In the genomic region with DNA sequence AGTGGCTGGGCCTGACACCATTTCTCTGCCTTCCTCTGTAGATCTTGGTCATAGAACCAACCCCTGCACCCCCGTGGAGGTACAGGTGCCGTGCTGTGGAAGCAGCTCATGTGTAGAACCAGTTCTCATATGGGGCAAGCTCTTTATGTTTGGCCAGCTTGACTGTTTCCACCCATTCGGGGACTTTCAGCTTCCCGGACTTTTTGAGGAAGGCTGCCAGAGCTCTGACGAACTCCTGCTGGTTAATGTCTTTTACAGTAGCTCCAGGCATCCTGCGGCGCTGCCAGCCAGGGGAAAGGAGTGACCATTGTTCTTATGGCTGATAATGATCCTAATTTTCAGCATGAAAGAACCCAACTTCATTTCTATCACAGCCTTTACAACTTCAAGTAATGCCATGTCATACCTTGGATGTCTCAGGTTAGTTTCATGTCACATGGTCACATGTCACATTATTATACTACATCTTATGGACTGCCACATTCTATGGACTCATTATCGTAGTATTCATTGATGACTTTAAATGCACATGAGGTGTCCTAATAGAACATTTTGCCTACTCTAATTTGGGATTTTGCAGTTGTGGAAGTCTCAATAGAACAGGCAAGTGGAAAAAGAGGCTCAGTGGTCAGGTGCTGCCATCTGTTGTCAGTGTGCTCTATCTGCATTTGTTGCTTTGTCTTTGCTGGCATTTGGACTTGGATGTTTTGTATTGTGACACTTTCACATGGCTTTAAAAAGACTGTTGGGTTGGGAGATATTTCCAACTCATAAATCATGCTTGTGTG, we compare ENCODE assay signal across 8 mouse cellular contexts. TPM values are rescaled to one million over a fixed set of nuclear protein-coding genes. Genes with fewer than 3 reads are reported as not detected.
DNase-seq lines count a peak whose midpoint lies in the region; ATAC-seq and TF ChIP-seq lines count a peak whose summit lies in the region.

No protein-coding gene starts in this region.

- H3K9me3 ChIP-seq in midbrain, embryonic 11.5 days (ENCODE audit: control insufficient read depth, low read length): no peaks in the 10 kb centered on the region
- H3K9me3 ChIP-seq in midbrain, embryonic 16.5 days (replicated peaks; ENCODE audit: control insufficient read depth, low read length, poor library complexity, severe bottlenecking): no peaks in the 10 kb centered on the region

- no peaks in the 10 kb centered on the region for H3K27me3 ChIP-seq in midbrain, embryonic 11.5 days (ENCODE audit: control insufficient read depth, insufficient read depth, low read length)
- no peaks in the 10 kb centered on the region for H3K27me3 ChIP-seq in midbrain, embryonic 16.5 days (ENCODE audit: control insufficient read depth, insufficient read depth, low read depth, low read length)

- no peaks in the 10 kb centered on the region for H3K36me3 ChIP-seq in midbrain, embryonic 11.5 days (ENCODE audit: control insufficient read depth, insufficient read depth, low read length)
- no peaks in the 10 kb centered on the region for H3K36me3 ChIP-seq in midbrain, embryonic 16.5 days (ENCODE audit: control insufficient read depth, insufficient read depth, low read length)

- 53% methylated on average over 8 of the region's 8 CpGs for WGBS in midbrain, embryonic 11.5 days
- 46% methylated on average over 8 of the region's 8 CpGs for WGBS in midbrain, embryonic 16.5 days

- no peak overlapping the region for H3K9ac ChIP-seq in midbrain, embryonic 11.5 days (ENCODE audit: low read length)
- no peak overlapping the region for H3K9ac ChIP-seq in midbrain, embryonic 16.5 days (ENCODE audit: low read depth, low read length)

- H3K4me1 ChIP-seq in midbrain, embryonic 11.5 days (ENCODE audit: control insufficient read depth, insufficient read depth, low read length): peaks cover 5% of the 10 kb centered on the region; the same call in 1 of the 2 replicates
- H3K4me1 ChIP-seq in midbrain, embryonic 16.5 days (ENCODE audit: control insufficient read depth, insufficient read depth, low read length): peaks cover 4% of the 10 kb centered on the region

- no peak for TF ChIP-seq POLR2A in brain, embryonic 14.5 days (IDR thresholded peaks at IDR 0.05; ENCODE audit: borderline replicate concordance, extremely low read depth, insufficient read depth, insufficient read length, poor library complexity, severe bottlenecking)

- DNase-seq in midbrain, embryonic 11.5 days (ENCODE audit: low spot score, missing footprints): peak; percentile 88
- DNase-seq in ES-CJ7 (ENCODE audit: low read depth, low spot score): peak; percentile 71
- DNase-seq in brain, embryonic 14.5 days (ENCODE audit: low read depth): peak; percentile 86
- DNase-seq in frontal cortex, postnatal 36 days (ENCODE audit: low spot score in 2 of 2): peak; percentile 38 to 53
- DNase-seq in layer of hippocampus, adult 2 months (ENCODE audit: low spot score in 2 of 2): peak; percentile 42 to 64

- peak; percentile 82 for TF ChIP-seq CTCF in brain, embryonic 14.5 days (IDR thresholded peaks at IDR 0.05; ENCODE audit: borderline replicate concordance, extremely low read depth, insufficient read depth, insufficient read length)
- TF ChIP-seq CTCF in layer of hippocampus, adult 2 months (conservative IDR thresholded peaks at IDR 0.05): peak; percentile 97

- no peak overlapping the region for H3K4me3 ChIP-seq in midbrain, embryonic 11.5 days (ENCODE audit: low read depth, low read length)
- H3K4me3 ChIP-seq in midbrain, embryonic 16.5 days (ENCODE audit: low read depth, low read length): no peak overlapping the region
- H3K4me3 ChIP-seq in layer of hippocampus, adult 2 months: no peak overlapping the region

- H3K27ac ChIP-seq in midbrain, embryonic 11.5 days (ENCODE audit: low read depth, low read length): no peak overlapping the region
- no peak overlapping the region for H3K27ac ChIP-seq in midbrain, embryonic 16.5 days (ENCODE audit: low read length)
- no peak overlapping the region for H3K27ac ChIP-seq in layer of hippocampus, adult 2 months

- H3K4me2 ChIP-seq in midbrain, embryonic 11.5 days: no peak overlapping the region
- no peak overlapping the region for H3K4me2 ChIP-seq in midbrain, embryonic 16.5 days (ENCODE audit: low read length)

- ATAC-seq in midbrain, embryonic 11.5 days (ENCODE audit: low FRiP score): no peak
- ATAC-seq in midbrain, embryonic 16.5 days: no peak
- peak; percentile 34 for ATAC-seq in megakaryocyte, adult 5-6 weeks (ENCODE audit: poor library complexity, severe bottlenecking)
- ATAC-seq in megakaryocyte-erythroid progenitor cell, adult 5-6 weeks (replicated peaks; ENCODE audit: low FRiP score, low TSS enrichment, poor library complexity, severe bottlenecking): no peak

RNA-seq across cellular contexts. Expression of a gene that starts 3.1 kb away (rescaled TPM):
- 15.7 and 15.9 TPM in 2 replicates for polyA plus RNA-seq in midbrain, embryonic 11.5 days (2014; fragmentation: Nextera tagmentation; extraction: Ambion mirVana)
- polyA plus RNA-seq in midbrain, embryonic 16.5 days (2015; fragmentation: Nextera tagmentation; extraction: Ambion mirVana): 24.8 and 27.4 TPM in 2 replicates
- polyA plus RNA-seq in brain, embryonic 14.5 days (2012; rRNA removed): 10.3 and 19.4 TPM in 2 replicates
- 10 to 100 TPM; 40.2 to 41.7 TPM for total RNA-seq in layer of hippocampus, adult 2 months (2021)
- 15.8 and 17.0 TPM in 2 replicates for total RNA-seq in megakaryocyte, adult 5-6 weeks (2015)
- total RNA-seq in megakaryocyte, adult 5-6 weeks (2017): 17.4 and 19.8 TPM in 2 replicates
- 12.4 and 18.5 TPM in 2 replicates for total RNA-seq in megakaryocyte-erythroid progenitor cell, adult 5-6 weeks (2014; fragmentation: Nextera tagmentation)
- total RNA-seq in megakaryocyte-erythroid progenitor cell, adult 5-6 weeks (2017): 12.6 and 19.5 TPM in 2 replicates

RNA-seq across cellular contexts. Expression of a gene that starts 3.8 kb away (rescaled TPM):
- polyA plus RNA-seq in midbrain, embryonic 11.5 days (2014; fragmentation: Nextera tagmentation; extraction: Ambion mirVana): not detected in 2 replicates
- not detected in 2 replicates for polyA plus RNA-seq in midbrain, embryonic 16.5 days (2015; fragmentation: Nextera tagmentation; extraction: Ambion mirVana)
- 0.05 TPM in 1 of 2 replicates, not detected in the other for polyA plus RNA-seq in brain, embryonic 14.5 days (2012; rRNA removed)
- total RNA-seq in layer of hippocampus, adult 2 months (2021): not detected
- not detected in 2 replicates for total RNA-seq in megakaryocyte, adult 5-6 weeks (2015)
- total RNA-seq in megakaryocyte, adult 5-6 weeks (2017): not detected in 2 replicates
- not detected in 2 replicates for total RNA-seq in megakaryocyte-erythroid progenitor cell, adult 5-6 weeks (2014; fragmentation: Nextera tagmentation)
- total RNA-seq in megakaryocyte-erythroid progenitor cell, adult 5-6 weeks (2017): not detected in 2 replicates

RNA-seq across cellular contexts. Expression of a gene that starts 26.4 kb away (rescaled TPM):
- polyA plus RNA-seq in midbrain, embryonic 11.5 days (2014; fragmentation: Nextera tagmentation; extraction: Ambion mirVana): not detected in 2 replicates
- polyA plus RNA-seq in midbrain, embryonic 16.5 days (2015; fragmentation: Nextera tagmentation; extraction: Ambion mirVana): not detected in 2 replicates
- polyA plus RNA-seq in brain, embryonic 14.5 days (2012; rRNA removed): not detected in 2 replicates
- total RNA-seq in layer of hippocampus, adult 2 months (2021): not detected
- not detected in 2 replicates for total RNA-seq in megakaryocyte, adult 5-6 weeks (2015)
- not detected in 2 replicates for total RNA-seq in megakaryocyte, adult 5-6 weeks (2017)
- not detected in 2 replicates for total RNA-seq in megakaryocyte-erythroid progenitor cell, adult 5-6 weeks (2014; fragmentation: Nextera tagmentation)
- not detected in 2 replicates for total RNA-seq in megakaryocyte-erythroid progenitor cell, adult 5-6 weeks (2017)

RNA-seq across cellular contexts. Expression of a gene that starts 32.3 kb away (rescaled TPM):
- 16.4 and 16.6 TPM in 2 replicates for polyA plus RNA-seq in midbrain, embryonic 11.5 days (2014; fragmentation: Nextera tagmentation; extraction: Ambion mirVana)
- 23.5 and 24.7 TPM in 2 replicates for polyA plus RNA-seq in midbrain, embryonic 16.5 days (2015; fragmentation: Nextera tagmentation; extraction: Ambion mirVana)
- polyA plus RNA-seq in brain, embryonic 14.5 days (2012; rRNA removed): 21.1 and 27.7 TPM in 2 replicates
- total RNA-seq in layer of hippocampus, adult 2 months (2021): 10 to 100 TPM; 60.0 to 63.8 TPM
- total RNA-seq in megakaryocyte, adult 5-6 weeks (2015): 22.0 and 22.7 TPM in 2 replicates
- total RNA-seq in megakaryocyte, adult 5-6 weeks (2017): 18.7 and 19.6 TPM in 2 replicates
- 23.7 and 28.4 TPM in 2 replicates for total RNA-seq in megakaryocyte-erythroid progenitor cell, adult 5-6 weeks (2014; fragmentation: Nextera tagmentation)
- 30.1 and 33.2 TPM in 2 replicates for total RNA-seq in megakaryocyte-erythroid progenitor cell, adult 5-6 weeks (2017)
